Comparison of ENCODE assay signal across 8 mouse cellular contexts in the genomic region with DNA sequence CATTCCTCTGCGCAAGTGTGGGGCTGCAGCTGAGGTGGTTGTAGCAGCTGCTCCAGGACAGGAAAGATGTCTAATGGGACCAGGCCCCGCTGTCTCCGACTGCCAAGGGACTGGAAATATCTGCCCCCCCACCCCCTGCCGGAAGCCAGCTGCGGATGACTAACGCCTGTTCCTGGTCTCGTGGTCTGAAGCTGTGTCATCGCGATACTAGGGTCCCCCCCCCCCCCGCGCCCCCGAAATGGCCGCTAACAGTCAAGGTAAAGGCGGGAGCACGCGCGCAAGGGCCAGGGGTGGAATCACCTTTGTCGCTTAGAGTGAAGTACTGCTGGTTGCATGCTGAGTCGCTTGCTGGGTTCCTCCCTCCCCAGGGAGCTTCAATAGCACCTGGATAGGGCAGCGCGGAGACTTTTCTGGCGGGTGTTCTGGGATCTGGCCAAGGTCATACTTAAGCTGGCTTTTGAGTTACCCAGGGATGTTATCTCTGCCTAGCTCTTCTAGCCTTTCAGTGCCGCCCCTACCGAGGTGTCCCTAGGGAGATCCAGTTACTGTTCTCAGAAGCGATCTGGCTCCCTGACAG. TPM values are rescaled to one million over a fixed set of nuclear protein-coding genes. Genes with fewer than 3 reads are reported as not detected.
DNase-seq lines count a peak whose midpoint lies in the region; ATAC-seq lines count a peak whose summit lies in the region.

A gene (plus strand): TSS at position 205 of the 577 bp plus-strand sequence.
A gene (minus strand): TSS at position 421 of the 577 bp plus-strand sequence.

- ATAC-seq in embryonic facial prominence, embryonic 11.5 days (replicated peaks; ENCODE audit: insufficient number of reproducible peaks, low FRiP score, low TSS enrichment, low read depth), result peak; percentile 89
- peak; percentile 98 for ATAC-seq in midbrain, embryonic 11.5 days (ENCODE audit: low FRiP score)

- H3K27me3 ChIP-seq in embryonic facial prominence, embryonic 11.5 days (ENCODE audit: control insufficient read depth, insufficient read depth, low read length), result no peaks in the 10 kb centered on the region
- no peaks in the 10 kb centered on the region for H3K27me3 ChIP-seq in midbrain, embryonic 11.5 days (ENCODE audit: control insufficient read depth, insufficient read depth, low read length)

- peak within 1 kb of the TSS; percentile 71 for H3K9ac ChIP-seq in embryonic facial prominence, embryonic 11.5 days (replicated peaks; ENCODE audit: low read length)
- peak within 1 kb of the TSS; percentile 65 for H3K9ac ChIP-seq in midbrain, embryonic 11.5 days (ENCODE audit: low read length)

- H3K9me3 ChIP-seq in embryonic facial prominence, embryonic 11.5 days (replicated peaks; ENCODE audit: control insufficient read depth, low read length), result no peaks in the 10 kb centered on the region
- no peaks in the 10 kb centered on the region for H3K9me3 ChIP-seq in midbrain, embryonic 11.5 days (ENCODE audit: control insufficient read depth, low read length)

- intact Hi-C loops in left cerebral cortex, postnatal 4 days (cut with DNase I), result no loop called here

- no peak within 1 kb of the TSS; the same call in 1 of the 2 replicates for H3K27ac ChIP-seq in embryonic facial prominence, embryonic 11.5 days (replicated peaks; ENCODE audit: low read depth, low read length)
- H3K27ac ChIP-seq in midbrain, embryonic 11.5 days (ENCODE audit: low read depth, low read length), result no peak within 1 kb of the TSS

- DNase-seq in 3134 (ENCODE audit: extremely low read depth, insufficient read length, low spot score), result peak; percentile 85
- DNase-seq in adrenal gland, postnatal 25 days, result peak; percentile 71
- peak; percentile 79 for DNase-seq in embryonic facial prominence, embryonic 11.5 days (ENCODE audit: low spot score)
- DNase-seq in heart, adult 11 months, result peak; percentile 99
- peak; percentile 55 for DNase-seq in kidney, adult 11 months
- DNase-seq in left cerebral cortex, postnatal 4 days, result peak; percentile 90
- peak; percentile 93 for DNase-seq in midbrain, embryonic 11.5 days (ENCODE audit: low spot score, missing footprints)
- DNase-seq in skeletal muscle tissue, adult 2 months (ENCODE audit: low read depth, low spot score), result peak; percentile 83

- peak within 1 kb of the TSS; percentile 40 for H3K4me3 ChIP-seq in embryonic facial prominence, embryonic 11.5 days (ENCODE audit: low read depth, low read length)
- H3K4me3 ChIP-seq in midbrain, embryonic 11.5 days (ENCODE audit: low read depth, low read length), result peak within 1 kb of the TSS; percentile 44

- H3K4me1 ChIP-seq in embryonic facial prominence, embryonic 11.5 days (ENCODE audit: control insufficient read depth, insufficient read depth, low read length), result no peaks in the 10 kb centered on the region
- no peaks in the 10 kb centered on the region for H3K4me1 ChIP-seq in midbrain, embryonic 11.5 days (ENCODE audit: control insufficient read depth, insufficient read depth, low read length)

- no peaks in the 10 kb centered on the region for H3K36me3 ChIP-seq in embryonic facial prominence, embryonic 11.5 days (replicated peaks; ENCODE audit: control insufficient read depth, insufficient read depth, low read depth, low read length)
- no peaks in the 10 kb centered on the region for H3K36me3 ChIP-seq in midbrain, embryonic 11.5 days (ENCODE audit: control insufficient read depth, insufficient read depth, low read length)

- H3K4me2 ChIP-seq in embryonic facial prominence, embryonic 11.5 days (ENCODE audit: low read depth, low read length), result peak within 1 kb of the TSS; percentile 39
- H3K4me2 ChIP-seq in midbrain, embryonic 11.5 days, result peak within 1 kb of the TSS; percentile 44

- WGBS in embryonic facial prominence, embryonic 11.5 days, result 12% methylated on average over 24 of the region's 25 CpGs
- WGBS in midbrain, embryonic 11.5 days, result 15% methylated on average over 23 of the region's 25 CpGs

RNA-seq across cellular contexts. Expression of the first gene that starts in this region (rescaled TPM):
- 66.9 and 76.7 TPM in 2 replicates for total RNA-seq in adrenal gland, postnatal 25 days (2021)
- polyA plus RNA-seq in embryonic facial prominence, embryonic 11.5 days (2014; fragmentation: Nextera tagmentation; extraction: Ambion mirVana), result 54.1 and 57.9 TPM in 2 replicates
- 10 to 100 TPM; 34.8 to 42.1 TPM for total RNA-seq in left cerebral cortex, postnatal 4 days (2021)
- polyA plus RNA-seq in midbrain, embryonic 11.5 days (2014; fragmentation: Nextera tagmentation; extraction: Ambion mirVana), result 40.5 and 41.0 TPM in 2 replicates

RNA-seq across cellular contexts. Expression of the second gene that starts in this region (rescaled TPM):
- total RNA-seq in adrenal gland, postnatal 25 days (2021), result 6.8 and 9.9 TPM in 2 replicates
- 0.93 and 1.2 TPM in 2 replicates for polyA plus RNA-seq in embryonic facial prominence, embryonic 11.5 days (2014; fragmentation: Nextera tagmentation; extraction: Ambion mirVana)
- 1 to 10 TPM; 1.1 TPM for total RNA-seq in left cerebral cortex, postnatal 4 days (2021)
- polyA plus RNA-seq in midbrain, embryonic 11.5 days (2014; fragmentation: Nextera tagmentation; extraction: Ambion mirVana), result 0.73 and 1.4 TPM in 2 replicates
